Mouse (Mus musculus): ENCODE results near the gene Acsl4. TPM values are rescaled to one million over a fixed set of nuclear protein-coding genes. Genes with fewer than 3 reads are reported as not detected.
A peak's percentile ranks its signal among the peaks of the same experiment; 100 is the strongest.

The Acsl4 gene
- polyA plus RNA-seq, 1 experiment from 2014 or later = 22.0 TPM

DNA sequence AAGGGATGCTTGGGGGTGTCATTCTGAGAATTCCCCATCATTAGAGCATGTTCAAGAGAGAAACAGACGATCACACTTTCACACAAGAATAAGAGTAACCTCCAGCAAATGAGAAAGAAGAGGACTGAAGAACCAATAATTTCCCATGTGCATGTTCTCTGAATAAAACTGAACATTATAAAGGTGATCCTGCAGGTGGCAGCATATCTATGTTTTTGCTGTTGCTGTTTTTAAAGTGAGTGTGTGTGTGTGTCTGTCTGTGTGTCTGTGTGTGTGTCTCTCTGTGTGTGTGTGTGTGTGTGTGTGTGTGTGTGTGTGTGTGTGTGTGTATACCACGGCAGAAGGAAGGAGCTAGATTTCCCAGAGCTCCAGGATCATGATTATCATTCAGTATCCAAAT is 64.6 kb downstream of the Acsl4 start:
- no peak for DNase-seq (ENCODE audit: low spot score)
- Histone ChIP-seq H3K27me3 (ENCODE audit: low read depth, poor library complexity, severe bottlenecking) (peaks cover 27% of the 10 kb centered on the region), H3K27ac (replicated peaks) (no peak overlapping the region), H3K4me3 (no peak overlapping the region), H3K9me3 (replicated peaks) (no peaks in the 10 kb centered on the region), H3K4me1 (no peaks in the 10 kb centered on the region), H3K36me3 (peaks cover 6% of the 10 kb centered on the region)
- 85% methylated on average over 1 of the region's 2 CpGs for WGBS

DNA sequence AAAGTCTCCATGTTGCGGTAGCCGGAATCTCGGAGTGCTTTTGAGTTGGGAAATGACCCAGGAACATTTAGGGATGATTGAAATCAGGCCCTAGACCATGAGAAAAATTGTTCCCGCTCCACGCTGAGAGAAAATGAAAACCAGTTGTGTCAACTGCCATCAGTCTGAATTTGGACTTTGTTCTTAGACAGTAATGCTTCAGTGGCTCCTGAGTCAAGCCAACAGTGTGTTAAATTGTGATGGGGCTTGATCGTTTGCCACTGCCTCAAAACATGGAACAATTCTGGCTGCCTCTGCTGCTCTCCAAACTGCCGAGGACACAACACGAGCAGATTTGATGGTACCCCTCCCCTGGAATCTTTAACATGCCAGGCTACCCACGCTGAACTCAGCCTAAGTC is 74.2 kb downstream of the Acsl4 start:
- H3K27me3 ChIP-seq (ENCODE audit: low read depth, poor library complexity, severe bottlenecking) = peaks cover 63% of the 10 kb centered on the region
- no peak overlapping the region for H3K27ac ChIP-seq (replicated peaks)
- no peaks in the 10 kb centered on the region for H3K36me3 ChIP-seq
- H3K4me3 ChIP-seq = no peak overlapping the region
- DNase-seq (ENCODE audit: low spot score) = no peak
- H3K4me1 ChIP-seq = no peaks in the 10 kb centered on the region
- H3K9me3 ChIP-seq (replicated peaks) = no peaks in the 10 kb centered on the region
- WGBS = 82% methylated on average over 9 of the region's 9 CpGs

DNA sequence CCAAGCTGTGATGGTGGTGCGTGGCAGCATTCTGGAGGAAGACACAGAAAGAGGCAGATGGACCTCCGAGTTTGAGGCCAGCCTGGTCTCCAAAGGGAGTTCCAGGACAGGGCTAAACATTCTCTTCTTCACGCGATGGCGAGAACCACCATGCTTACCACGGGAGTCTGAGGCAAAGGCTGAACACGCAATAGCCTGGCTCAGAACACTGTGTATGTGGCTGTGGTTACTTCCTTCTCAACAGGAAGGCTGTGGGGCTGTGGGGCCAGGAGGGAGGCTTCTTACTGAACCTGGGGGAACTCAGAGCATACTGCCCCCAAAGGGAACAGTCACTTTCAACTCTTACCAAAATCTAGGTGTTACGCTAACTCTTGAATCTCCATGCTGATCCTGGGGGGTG is 75.1 kb downstream of the Acsl4 start:
- Histone ChIP-seq H3K9me3 (replicated peaks) (no peaks in the 10 kb centered on the region), H3K36me3 (no peaks in the 10 kb centered on the region), H3K27ac (replicated peaks) (no peak overlapping the region), H3K4me1 (no peaks in the 10 kb centered on the region), H3K4me3 (no peak overlapping the region), H3K27me3 (ENCODE audit: low read depth, poor library complexity, severe bottlenecking) (peaks cover 64% of the 10 kb centered on the region)
- 86% methylated on average over 8 of the region's 8 CpGs for WGBS
- DNase-seq (ENCODE audit: low spot score) = no peak

DNA sequence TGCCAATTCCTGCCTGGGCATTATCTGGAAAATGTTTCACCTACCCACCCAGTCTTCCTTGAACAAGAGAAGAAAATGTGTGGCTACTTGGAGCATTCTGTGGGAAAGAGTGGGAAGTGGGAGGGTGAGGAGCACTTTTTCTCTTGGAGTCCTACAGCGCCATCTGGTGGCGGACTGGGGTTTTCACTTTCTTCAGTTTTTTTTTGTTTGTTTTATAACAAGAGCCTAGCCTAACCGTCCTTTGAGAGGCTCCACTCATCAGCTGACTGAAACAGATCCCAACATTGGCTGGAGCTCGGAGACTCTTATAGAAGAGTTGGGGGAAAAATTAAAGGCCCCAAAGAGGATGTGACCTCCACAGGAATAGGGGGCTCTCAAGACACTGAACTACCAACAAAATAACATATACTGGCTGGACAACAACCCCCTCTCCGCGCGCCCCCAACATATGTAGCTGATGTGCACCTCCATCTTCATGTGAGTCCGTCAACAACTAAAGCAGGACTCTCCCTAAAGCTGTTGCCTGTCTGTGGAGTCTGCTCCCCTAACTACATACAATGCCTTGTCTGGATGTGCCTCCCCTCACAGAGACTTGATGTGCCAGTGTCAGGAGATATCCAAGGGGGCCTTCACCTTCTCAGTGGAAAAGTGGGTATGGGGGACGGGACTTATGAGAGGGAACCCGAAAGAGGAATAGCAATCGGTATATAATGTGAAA is 75.9 kb downstream of the Acsl4 start:
- Histone ChIP-seq H3K27me3 (ENCODE audit: low read depth, poor library complexity, severe bottlenecking) (peaks cover 72% of the 10 kb centered on the region), H3K4me1 (no peaks in the 10 kb centered on the region), H3K27ac (replicated peaks) (no peak overlapping the region)

DNA sequence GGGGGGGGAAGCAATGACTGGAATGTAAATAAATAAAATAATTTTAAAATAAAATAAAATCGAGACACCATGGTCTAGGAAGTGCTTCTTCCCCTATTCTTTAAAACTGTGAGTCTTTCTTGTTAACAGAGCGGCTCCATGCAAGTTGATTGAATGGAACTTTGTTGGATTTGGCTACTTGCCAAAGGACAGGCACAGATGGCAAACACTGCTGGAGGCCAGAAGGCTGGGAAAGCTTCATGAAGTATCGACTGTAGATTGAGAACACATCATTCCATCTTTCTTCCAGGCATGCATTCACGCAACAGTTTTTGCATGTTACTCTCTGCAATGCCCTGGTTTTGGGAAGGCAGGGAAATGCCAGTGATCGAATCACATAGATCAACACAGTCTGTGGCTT is 79.9 kb downstream of the Acsl4 start:
- peaks cover 94% of the 10 kb centered on the region for H3K27me3 ChIP-seq (ENCODE audit: low read depth, poor library complexity, severe bottlenecking)
- H3K27ac ChIP-seq (replicated peaks) = no peak overlapping the region
- whole genome bisulfite sequencing = 75% methylated on average over 5 of the region's 5 CpGs
- peaks cover 10% of the 10 kb centered on the region for H3K4me1 ChIP-seq
- no peaks in the 10 kb centered on the region for H3K36me3 ChIP-seq
- H3K9me3 ChIP-seq (replicated peaks) = no peaks in the 10 kb centered on the region
- no peak overlapping the region for H3K4me3 ChIP-seq
- DNase-seq (ENCODE audit: low spot score) = no peak

More for the DNA sequence above, 75.9 kb downstream of the Acsl4 start:
- H3K4me3 ChIP-seq = no peak overlapping the region
- no peaks in the 10 kb centered on the region for H3K36me3 ChIP-seq
- DNase-seq (ENCODE audit: low spot score) = peak; percentile 60
- WGBS = 54% methylated on average over 11 of the region's 11 CpGs
- H3K9me3 ChIP-seq (replicated peaks) = no peaks in the 10 kb centered on the region

DNA sequence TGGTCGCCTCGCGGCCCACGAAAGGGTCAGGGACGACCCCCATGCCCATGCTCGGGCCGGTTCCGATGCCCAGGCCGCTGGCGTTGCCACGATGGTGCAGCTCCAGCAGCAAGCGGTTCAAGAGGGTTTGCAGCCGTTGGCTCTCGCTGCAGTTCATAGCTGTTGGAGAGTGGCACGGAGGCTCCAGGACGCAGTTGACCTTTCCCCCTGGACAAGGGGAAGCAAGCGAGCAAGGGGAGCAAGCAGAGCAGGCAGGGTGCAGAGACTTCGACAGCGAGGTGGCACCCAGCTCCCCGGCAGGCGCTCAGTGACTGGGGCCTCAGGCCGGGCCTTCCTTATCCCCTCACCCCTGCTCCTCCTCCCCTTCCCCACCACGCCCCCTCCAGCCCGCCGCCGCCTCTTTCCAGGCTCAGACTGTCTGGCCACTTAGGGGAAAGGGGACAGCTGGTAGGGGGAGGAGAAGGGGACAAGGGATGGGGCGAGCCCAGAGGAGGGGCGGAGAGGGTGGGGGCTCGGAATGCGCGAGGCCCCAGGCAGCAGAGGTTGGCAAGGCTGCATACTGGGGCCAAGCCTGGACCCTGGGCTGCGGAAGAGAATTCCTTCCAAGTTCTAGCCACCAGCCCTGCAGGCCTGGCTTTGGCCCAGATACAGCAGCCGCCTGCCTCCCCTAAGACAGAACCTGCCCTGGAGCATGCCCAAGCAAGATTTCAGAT is 84.3 kb downstream of the Acsl4 start, which contains the start of gene Kcne1l:
Gene Kcne1l, minus strand, starts transcription at position 426 of the 713 bp plus-strand sequence.
- peak; percentile 64 for DNase-seq (ENCODE audit: low spot score)
- peak within 1 kb of the TSS; percentile 64 for H3K27ac ChIP-seq (replicated peaks)
- WGBS = 28% methylated on average over 30 of the region's 33 CpGs
- H3K27me3 ChIP-seq (ENCODE audit: low read depth, poor library complexity, severe bottlenecking) = peaks cover 99% of the 10 kb centered on the region
- no peaks in the 10 kb centered on the region for H3K9me3 ChIP-seq (replicated peaks)
- no peaks in the 10 kb centered on the region for H3K36me3 ChIP-seq
- H3K4me3 ChIP-seq = peak within 1 kb of the TSS; percentile 48
- peaks cover 16% of the 10 kb centered on the region for H3K4me1 ChIP-seq

DNA sequence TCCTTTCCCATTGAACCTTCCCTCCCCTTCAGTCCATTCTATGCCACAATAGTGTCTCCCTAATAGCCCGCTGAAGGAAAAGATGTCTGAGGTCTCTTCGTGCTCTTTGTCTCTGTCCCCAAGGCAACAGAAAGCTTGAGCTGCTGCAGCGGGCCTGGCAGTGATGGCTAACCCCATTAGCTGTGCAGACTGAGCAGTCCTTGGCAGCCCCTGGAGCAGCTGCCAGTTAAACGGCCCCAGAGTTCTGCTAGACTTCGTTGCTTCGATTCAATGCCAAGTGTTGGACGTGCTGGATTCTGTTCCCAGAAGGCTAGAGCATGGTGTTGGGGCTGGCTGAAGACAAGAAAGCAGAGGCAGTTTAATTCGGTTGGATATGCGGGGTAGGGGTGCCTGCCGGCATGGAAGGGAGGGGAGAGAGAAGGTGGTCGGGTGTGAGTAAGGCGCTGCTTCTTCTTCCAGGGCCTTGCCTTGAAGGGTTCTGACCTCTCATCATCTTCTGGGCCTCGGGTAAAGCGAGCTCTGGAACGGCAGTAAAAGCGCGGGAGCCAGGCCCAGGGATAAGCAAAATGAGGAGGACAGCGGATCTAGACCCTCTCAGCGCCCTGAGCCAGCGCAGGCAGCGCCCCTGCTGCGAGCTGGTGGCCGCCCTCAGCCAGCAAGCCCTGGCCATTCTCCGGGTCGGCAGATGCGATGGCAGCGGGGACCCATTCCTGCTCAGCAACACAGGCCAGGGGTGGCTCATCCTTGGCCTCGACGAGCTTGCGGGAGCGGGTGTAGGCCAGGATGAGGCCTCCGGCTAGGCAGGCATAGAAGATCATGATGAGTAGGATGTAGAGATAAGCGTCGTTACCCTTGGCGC is 85.1 kb downstream of the Acsl4 start:
- peak overlapping the region; percentile 48 for H3K4me3 ChIP-seq
- H3K36me3 ChIP-seq = no peaks in the 10 kb centered on the region
- no peaks in the 10 kb centered on the region for H3K9me3 ChIP-seq (replicated peaks)
- H3K27ac ChIP-seq (replicated peaks) = peak overlapping the region; percentile 64
- peaks cover 99% of the 10 kb centered on the region for H3K27me3 ChIP-seq (ENCODE audit: low read depth, poor library complexity, severe bottlenecking)
- WGBS = 30% methylated on average over 35 of the region's 35 CpGs
- DNase-seq (ENCODE audit: low spot score) = peak; percentile 28
- peaks cover 16% of the 10 kb centered on the region for H3K4me1 ChIP-seq

DNA sequence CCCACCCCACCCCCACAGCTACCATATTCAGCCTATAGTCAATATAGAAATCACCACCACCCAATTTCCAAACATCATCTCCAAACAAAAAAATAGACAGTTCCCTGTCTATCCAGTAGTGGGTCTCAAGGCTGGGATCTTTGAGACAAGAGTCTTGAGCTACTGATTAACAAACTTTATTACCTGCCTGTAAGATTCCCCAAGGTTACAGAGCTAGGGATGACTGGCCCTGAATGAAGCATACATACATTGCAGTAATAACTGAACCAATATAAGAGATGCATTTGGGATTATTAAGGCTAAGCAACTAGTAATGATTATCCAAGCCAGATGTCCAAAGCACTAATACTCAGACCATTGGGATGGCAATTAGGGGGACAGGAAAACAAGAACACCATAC is 85.7 kb downstream of the Acsl4 start:
- peaks cover 99% of the 10 kb centered on the region for H3K27me3 ChIP-seq (ENCODE audit: low read depth, poor library complexity, severe bottlenecking)
- no peak overlapping the region for H3K27ac ChIP-seq (replicated peaks)

DNA sequence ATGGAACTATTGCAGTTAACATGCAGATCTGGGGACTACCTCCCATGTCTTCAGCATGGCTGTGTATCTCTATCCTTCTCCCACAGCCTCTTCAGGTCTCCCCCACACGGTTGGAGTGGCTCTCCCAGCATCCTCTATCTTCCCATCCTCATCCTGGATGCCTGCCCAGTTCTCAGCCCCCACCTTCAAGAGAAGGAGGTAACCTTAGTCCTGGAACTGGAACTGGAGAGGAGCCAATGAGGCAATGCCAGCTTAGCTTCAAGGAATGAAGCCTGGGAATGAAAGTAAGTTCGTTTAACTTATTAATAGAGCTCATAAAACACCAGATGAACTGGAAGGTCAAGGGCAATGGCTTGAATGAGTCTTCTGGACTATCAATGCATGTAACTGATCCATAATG is 86.9 kb downstream of the Acsl4 start:
- H3K4me1 ChIP-seq = peaks cover 16% of the 10 kb centered on the region
- H3K4me3 ChIP-seq = no peak overlapping the region
- H3K27ac ChIP-seq (replicated peaks) = no peak overlapping the region
- H3K27me3 ChIP-seq (ENCODE audit: low read depth, poor library complexity, severe bottlenecking) = peaks cover 90% of the 10 kb centered on the region
- 65% methylated on average over 2 of the region's 2 CpGs for WGBS
- H3K9me3 ChIP-seq (replicated peaks) = no peaks in the 10 kb centered on the region
- no peaks in the 10 kb centered on the region for H3K36me3 ChIP-seq
- DNase-seq (ENCODE audit: low spot score) = no peak

More for the DNA sequence above, 85.7 kb downstream of the Acsl4 start:
- peaks cover 16% of the 10 kb centered on the region for H3K4me1 ChIP-seq
- H3K36me3 ChIP-seq = no peaks in the 10 kb centered on the region
- H3K4me3 ChIP-seq = no peak overlapping the region
- H3K9me3 ChIP-seq (replicated peaks) = no peaks in the 10 kb centered on the region
- DNase-seq (ENCODE audit: low spot score) = no peak

DNA sequence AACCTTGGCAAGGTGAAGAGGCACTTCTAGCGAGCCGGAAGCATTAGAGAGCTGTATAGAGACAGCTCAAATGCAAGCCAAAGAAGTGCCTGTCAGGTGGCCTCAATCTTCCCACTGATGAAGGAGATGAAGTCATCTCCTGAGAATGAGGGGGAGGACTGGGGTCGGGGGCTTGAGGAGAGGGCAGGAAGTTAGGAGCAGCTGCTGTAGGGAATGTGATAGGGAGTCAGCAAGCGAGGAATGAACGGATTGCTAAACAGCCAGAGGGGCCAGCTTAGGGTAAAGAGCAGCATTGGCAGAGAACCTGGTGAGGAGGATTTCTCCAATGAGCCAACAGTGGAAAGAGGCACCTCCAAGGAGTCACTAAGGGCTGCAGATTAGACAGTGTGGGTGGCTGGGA is 104.4 kb downstream of the Acsl4 start:
- H3K4me3 ChIP-seq = no peak overlapping the region
- no peak overlapping the region for H3K27ac ChIP-seq (replicated peaks)
- no peak for DNase-seq (ENCODE audit: low spot score)
- 66% methylated on average over 5 of the region's 5 CpGs for WGBS
- no peaks in the 10 kb centered on the region for H3K9me3 ChIP-seq (replicated peaks)
- H3K4me1 ChIP-seq = no peaks in the 10 kb centered on the region
- no peaks in the 10 kb centered on the region for H3K36me3 ChIP-seq
- H3K27me3 ChIP-seq (ENCODE audit: low read depth, poor library complexity, severe bottlenecking) = peaks cover 81% of the 10 kb centered on the region

DNA sequence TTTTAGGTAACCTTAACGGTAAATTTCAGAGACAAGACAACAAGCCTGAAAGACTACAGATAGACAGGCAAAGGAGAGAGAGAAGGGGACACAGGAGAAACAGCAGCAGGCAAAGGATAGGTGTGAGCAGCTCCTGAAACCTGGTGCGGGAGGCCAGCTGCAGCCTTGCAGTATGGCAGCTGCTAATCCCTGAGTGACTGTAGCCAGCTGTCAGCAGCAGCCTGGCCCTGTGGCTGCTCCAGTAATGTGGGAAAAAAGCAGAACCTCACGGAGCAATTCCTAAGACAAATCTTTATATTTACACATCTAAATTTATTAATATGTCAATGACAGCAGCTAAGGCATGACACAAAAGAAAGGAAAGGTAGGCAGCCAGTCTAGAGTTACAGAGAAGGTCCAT is 113.8 kb downstream of the Acsl4 start:
- H3K27ac ChIP-seq (replicated peaks) = no peak overlapping the region
- DNase-seq (ENCODE audit: low spot score) = no peak
- 70% methylated on average over 3 of the region's 3 CpGs for WGBS
- H3K4me1 ChIP-seq = no peaks in the 10 kb centered on the region
- no peak overlapping the region for H3K4me3 ChIP-seq
- H3K27me3 ChIP-seq (ENCODE audit: low read depth, poor library complexity, severe bottlenecking) = peaks cover 75% of the 10 kb centered on the region
- H3K36me3 ChIP-seq = no peaks in the 10 kb centered on the region
- no peaks in the 10 kb centered on the region for H3K9me3 ChIP-seq (replicated peaks)

DNA sequence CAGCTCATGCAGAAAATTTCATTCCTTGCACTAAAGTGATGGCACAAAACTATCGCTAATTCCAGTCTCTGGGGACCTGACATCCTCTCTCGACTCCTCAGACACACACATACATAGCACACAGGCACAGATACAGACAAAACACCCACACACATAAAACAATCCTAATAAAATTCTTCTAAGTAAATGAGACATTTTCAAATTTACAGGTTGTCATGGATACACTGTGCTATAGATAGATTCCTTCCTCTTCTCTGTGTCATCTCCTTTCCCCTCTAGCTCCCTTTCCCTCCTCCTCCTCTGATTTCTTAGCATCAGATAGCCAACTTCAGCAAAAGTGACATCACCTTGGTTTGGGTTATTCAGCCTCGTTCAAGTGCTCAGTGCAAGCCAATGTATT is 114.3 kb downstream of the Acsl4 start:
- no peaks in the 10 kb centered on the region for H3K36me3 ChIP-seq
- no peak overlapping the region for H3K27ac ChIP-seq (replicated peaks)
- H3K9me3 ChIP-seq (replicated peaks) = no peaks in the 10 kb centered on the region
- peaks cover 75% of the 10 kb centered on the region for H3K27me3 ChIP-seq (ENCODE audit: low read depth, poor library complexity, severe bottlenecking)
- WGBS = 78% methylated on average over 3 of the region's 3 CpGs
- no peaks in the 10 kb centered on the region for H3K4me1 ChIP-seq
- H3K4me3 ChIP-seq = no peak overlapping the region
- no peak for DNase-seq (ENCODE audit: low spot score)

Measured in midbrain, embryonic 10.5 days (tissue).